Comparison of ENCODE assay signal across 16 mouse cellular contexts in the genomic region with DNA sequence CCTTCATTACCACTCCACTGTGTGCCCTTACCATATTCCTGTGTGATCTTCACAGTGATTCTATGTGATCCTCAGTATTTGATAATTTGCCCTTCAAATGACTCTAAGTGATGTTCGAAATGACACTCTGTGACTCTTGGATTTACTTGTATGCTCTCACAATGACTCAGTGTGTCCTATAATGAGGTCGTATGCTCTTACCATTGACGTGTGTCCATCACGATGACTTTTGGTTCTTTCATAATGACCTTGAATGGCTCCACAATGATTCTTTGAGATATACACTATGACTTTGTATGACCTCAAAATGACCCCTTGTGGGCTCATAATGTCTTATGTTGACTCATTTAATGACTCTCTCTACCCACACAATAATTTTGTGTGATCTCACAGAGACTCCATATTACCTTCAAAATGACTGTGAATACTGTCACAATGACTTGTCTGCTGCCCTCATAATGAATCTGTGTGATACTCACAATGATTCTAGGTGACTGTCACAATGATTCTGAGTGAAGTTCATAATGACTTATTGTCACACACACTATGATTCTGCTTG.
"Had no signal": no experiment of that assay in that cellular context is flagged by ENCODE, and none has a peak within 500 bp of the region (broad histone marks: within the 10 kb centered on the region; RNA-seq: fewer than 3 reads in every experiment).

No protein-coding gene starts in this region.

- H3K27ac ChIP-seq: neural tube, embryonic 13.5 days; neural tube, embryonic 15.5 days; stomach, embryonic 15.5 days; stomach, postnatal 0 days had no signal

- H3K4me1 ChIP-seq: neural tube, embryonic 13.5 days; neural tube, embryonic 15.5 days; stomach, embryonic 15.5 days had no signal

- H3K4me2 ChIP-seq: neural tube, embryonic 13.5 days; neural tube, embryonic 15.5 days; stomach, embryonic 15.5 days had no signal

- H3K4me3 ChIP-seq: neural tube, embryonic 13.5 days; neural tube, embryonic 15.5 days; stomach, embryonic 15.5 days had no signal

- H3K27me3 ChIP-seq: neural tube, embryonic 13.5 days; neural tube, embryonic 15.5 days; stomach, embryonic 15.5 days had no signal

- H3K9me3 ChIP-seq: neural tube, embryonic 13.5 days; neural tube, embryonic 15.5 days; stomach, embryonic 15.5 days had no signal

- H3K36me3 ChIP-seq: neural tube, embryonic 13.5 days; neural tube, embryonic 15.5 days; stomach, embryonic 15.5 days had no signal

- H3K9ac ChIP-seq: neural tube, embryonic 13.5 days; neural tube, embryonic 15.5 days; stomach, embryonic 15.5 days had no signal

- DNase-seq: retina, postnatal 1 day; right cerebral cortex, adult 18-20 months; right cerebral cortex, postnatal 14 days; right cerebral cortex, postnatal 25 days; right cerebral cortex, postnatal 4 days; spleen, adult 18-20 months; thymus, adult 18-20 months; thymus, adult 2 months; thymus, postnatal 14 days; thymus, postnatal 25 days; thymus, postnatal 36 days; thymus, postnatal 4 days had no signal
